In the genomic region with DNA sequence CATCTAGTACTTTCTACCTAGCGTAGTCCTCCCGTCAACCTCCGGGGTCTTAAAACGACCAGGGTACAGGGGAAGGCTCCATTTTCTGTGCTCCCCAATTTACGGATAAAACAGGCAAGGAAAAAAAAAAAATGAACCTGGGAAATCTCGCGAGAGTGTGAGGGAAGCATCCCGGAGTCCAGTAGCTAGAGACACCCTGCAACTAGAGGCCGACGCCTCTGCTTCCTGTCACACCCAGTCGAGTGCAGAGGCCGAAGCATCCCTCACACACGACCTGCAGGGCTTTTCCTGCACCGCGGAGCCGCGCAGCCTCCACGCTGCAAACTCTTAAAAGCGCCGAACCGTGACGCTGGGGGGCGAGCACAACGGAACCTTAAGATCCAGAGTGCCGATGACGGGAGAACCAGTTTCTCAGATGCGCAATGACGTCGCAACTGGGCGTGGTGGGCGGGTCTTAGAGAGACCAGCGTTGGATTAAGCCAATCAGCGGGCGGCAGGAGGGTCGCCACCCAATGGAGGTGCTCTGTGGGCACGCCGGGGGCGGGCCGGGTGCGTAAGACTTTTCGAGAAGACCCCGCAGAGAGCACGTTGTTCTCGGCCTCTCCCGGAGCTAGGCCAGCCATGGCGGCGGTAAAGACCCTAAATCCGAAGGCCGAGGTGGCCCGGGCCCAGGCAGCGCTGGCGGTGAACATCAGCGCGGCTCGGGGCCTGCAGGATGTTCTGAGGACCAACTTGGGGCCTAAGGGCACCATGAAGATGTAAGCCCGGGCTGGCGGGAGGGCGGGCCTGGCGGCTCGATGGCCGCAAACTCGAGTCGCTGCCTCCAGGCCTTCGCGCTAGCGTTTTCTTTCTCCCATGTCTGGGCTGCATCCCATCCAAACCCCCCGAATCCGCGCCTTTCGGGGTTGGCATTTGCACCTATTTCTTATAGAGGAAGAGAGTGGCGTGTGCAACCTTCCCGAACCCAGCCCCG, we compare ENCODE assay signal across 8 mouse cellular contexts. TPM values are rescaled to one million over a fixed set of nuclear protein-coding genes. Genes with fewer than 3 reads are reported as not detected.
A peak's percentile ranks its signal among the peaks of the same experiment; 100 is the strongest.
DNase-seq lines count a peak whose midpoint lies in the region; ATAC-seq and TF ChIP-seq lines count a peak whose summit lies in the region.

A gene (minus strand): TSS at position 632 of the 973 bp plus-strand sequence.

- H3K4me3 ChIP-seq in embryonic facial prominence, embryonic 13.5 days, result peak within 1 kb of the TSS; percentile 94
- H3K4me3 ChIP-seq in kidney, adult 2 months (ENCODE audit: insufficient read depth, low read depth, low read length), result peak within 1 kb of the TSS; percentile 90
- H3K4me3 ChIP-seq in limb, embryonic 12.5 days (replicated peaks), result peak within 1 kb of the TSS; percentile 91
- peak within 1 kb of the TSS; percentile 98 for H3K4me3 ChIP-seq in midbrain, embryonic 15.5 days
- peak within 1 kb of the TSS; percentile 85 for H3K4me3 ChIP-seq in spleen, adult 2 months (ENCODE audit: extremely low read depth, insufficient read depth, insufficient read length)

- H3K27me3 ChIP-seq in embryonic facial prominence, embryonic 13.5 days, result no peaks in the 10 kb centered on the region
- H3K27me3 ChIP-seq in kidney, adult 2 months (replicated peaks; ENCODE audit: control insufficient read depth, insufficient read depth, low read length), result no peaks in the 10 kb centered on the region
- no peaks in the 10 kb centered on the region for H3K27me3 ChIP-seq in limb, embryonic 12.5 days
- H3K27me3 ChIP-seq in midbrain, embryonic 15.5 days (replicated peaks), result no peaks in the 10 kb centered on the region
- no peaks in the 10 kb centered on the region for H3K27me3 ChIP-seq in spleen, adult 2 months (ENCODE audit: control insufficient read depth, insufficient read depth, low read length)

- no peak for TF ChIP-seq CTCF in kidney, adult 2 months (conservative IDR thresholded peaks at IDR 0.05; ENCODE audit: insufficient read depth, insufficient read length, low read depth, low read length)
- TF ChIP-seq CTCF in spleen, adult 2 months (IDR thresholded peaks at IDR 0.05; ENCODE audit: extremely low read depth, insufficient read depth, insufficient read length, insufficient replicate concordance), result no peak

- peak; percentile 21 for TF ChIP-seq POLR2A in kidney, adult 2 months (IDR thresholded peaks at IDR 0.05; ENCODE audit: low read depth, low read length)
- peak; percentile 48 for TF ChIP-seq POLR2A in spleen, adult 2 months (IDR thresholded peaks at IDR 0.05; ENCODE audit: low read depth, low read length)

- ATAC-seq in embryonic facial prominence, embryonic 13.5 days (ENCODE audit: insufficient number of reproducible peaks, insufficient read depth, low FRiP score, low TSS enrichment, low read depth), result peak; percentile 97
- peak; percentile 99 for ATAC-seq in limb, embryonic 12.5 days (ENCODE audit: insufficient number of reproducible peaks, insufficient read depth, low FRiP score, low TSS enrichment, low read depth)
- ATAC-seq in midbrain, embryonic 15.5 days (replicated peaks), result peak; percentile 99

- under 1% methylated on average over 73 of the region's 73 CpGs for WGBS in embryonic facial prominence, embryonic 13.5 days
- under 1% methylated on average over 73 of the region's 73 CpGs for WGBS in kidney, adult 2 months
- WGBS in limb, embryonic 12.5 days, result under 1% methylated on average over 73 of the region's 73 CpGs
- under 1% methylated on average over 73 of the region's 73 CpGs for WGBS in midbrain, embryonic 15.5 days
- WGBS in spleen, adult 2 months, result under 1% methylated on average over 73 of the region's 73 CpGs

- H3K36me3 ChIP-seq in embryonic facial prominence, embryonic 13.5 days, result peaks cover 33% of the 10 kb centered on the region
- peaks cover 13% of the 10 kb centered on the region for H3K36me3 ChIP-seq in kidney, adult 2 months (ENCODE audit: control insufficient read depth, insufficient read depth, low read length)
- peaks cover 35% of the 10 kb centered on the region for H3K36me3 ChIP-seq in limb, embryonic 12.5 days
- H3K36me3 ChIP-seq in midbrain, embryonic 15.5 days (replicated peaks), result peaks cover 26% of the 10 kb centered on the region
- peaks cover 26% of the 10 kb centered on the region for H3K36me3 ChIP-seq in spleen, adult 2 months (ENCODE audit: control insufficient read depth, insufficient read depth, low read length)

- peak within 1 kb of the TSS; percentile 97 for H3K27ac ChIP-seq in embryonic facial prominence, embryonic 13.5 days
- H3K27ac ChIP-seq in kidney, adult 2 months (ENCODE audit: insufficient read depth, low read depth, low read length), result peak within 1 kb of the TSS; percentile 97
- H3K27ac ChIP-seq in limb, embryonic 12.5 days, result peak within 1 kb of the TSS; percentile 99
- H3K27ac ChIP-seq in midbrain, embryonic 15.5 days, result peak within 1 kb of the TSS; percentile 100
- peak within 1 kb of the TSS; percentile 97 for H3K27ac ChIP-seq in spleen, adult 2 months (ENCODE audit: insufficient read depth, low read length)

- peak within 1 kb of the TSS; percentile 70 for H3K4me2 ChIP-seq in embryonic facial prominence, embryonic 13.5 days
- peak within 1 kb of the TSS; percentile 70 for H3K4me2 ChIP-seq in limb, embryonic 12.5 days
- peak within 1 kb of the TSS; percentile 79 for H3K4me2 ChIP-seq in midbrain, embryonic 15.5 days

- H3K9ac ChIP-seq in embryonic facial prominence, embryonic 13.5 days, result peak within 1 kb of the TSS; percentile 98
- H3K9ac ChIP-seq in limb, embryonic 12.5 days (replicated peaks), result peak within 1 kb of the TSS; percentile 94
- peak within 1 kb of the TSS; percentile 98 for H3K9ac ChIP-seq in midbrain, embryonic 15.5 days

- no peaks in the 10 kb centered on the region for H3K9me3 ChIP-seq in embryonic facial prominence, embryonic 13.5 days
- H3K9me3 ChIP-seq in limb, embryonic 12.5 days, result no peaks in the 10 kb centered on the region
- H3K9me3 ChIP-seq in midbrain, embryonic 15.5 days, result no peaks in the 10 kb centered on the region

- H3K4me1 ChIP-seq in embryonic facial prominence, embryonic 13.5 days, result peaks cover 26% of the 10 kb centered on the region
- H3K4me1 ChIP-seq in kidney, adult 2 months (ENCODE audit: control insufficient read depth, insufficient read depth, low read length), result no peaks in the 10 kb centered on the region; the same call in 1 of the 2 replicates
- peaks cover 18% of the 10 kb centered on the region for H3K4me1 ChIP-seq in limb, embryonic 12.5 days (replicated peaks)
- H3K4me1 ChIP-seq in midbrain, embryonic 15.5 days, result peaks cover 25% of the 10 kb centered on the region
- H3K4me1 ChIP-seq in spleen, adult 2 months (ENCODE audit: control insufficient read depth, insufficient read depth, insufficient read length), result no peaks in the 10 kb centered on the region

- DNase-seq in 3134 (ENCODE audit: extremely low read depth, insufficient read length, low spot score), result peak; percentile 99
- peak; percentile 97 for DNase-seq in adrenal gland, postnatal 36 days
- peak; percentile 97 for DNase-seq in heart, adult 18-20 months
- peak; percentile 98 for DNase-seq in kidney, adult 2 months
- DNase-seq in spleen, adult 2 months (ENCODE audit: low read depth in 1 of 2, low spot score in 2 of 2), result peak; percentile 92 to 97

RNA-seq across cellular contexts. Expression of the gene that starts here (rescaled TPM):
- total RNA-seq in adrenal gland, postnatal 36 days (2021), result 10 to 100 TPM; 20.1 to 27.0 TPM
- polyA plus RNA-seq in embryonic facial prominence, embryonic 13.5 days (2015; fragmentation: Nextera tagmentation; extraction: Ambion mirVana), result 30.3 and 33.7 TPM in 2 replicates
- 10 to 100 TPM in 1 of 2 experiments, 1 to 10 TPM in 1; 8.9 to 10.7 TPM for total RNA-seq in heart, adult 18-20 months (2021)
- polyA plus RNA-seq in kidney, adult 2 months (2012; rRNA removed), result 37.6 and 42.8 TPM in 2 replicates
- polyA plus RNA-seq in limb, embryonic 12.5 days (2016; fragmentation: Nextera tagmentation; extraction: Ambion mirVana), result 28.5 and 28.6 TPM in 2 replicates
- 24.0 and 35.1 TPM in 2 replicates for polyA plus RNA-seq in midbrain, embryonic 15.5 days (2015; fragmentation: Nextera tagmentation; extraction: Ambion mirVana)
- polyA plus RNA-seq in spleen, adult 2 months (2012; rRNA removed), result 13.3 and 14.2 TPM in 2 replicates

Comparison
In these comparisons a context has a peak if more than half of its experiments do, and no peak if none do; other contexts are left out.
1. Peak in every context shown above with its lines: DNase-seq, ATAC-seq, H3K4me3 ChIP-seq and H3K27ac ChIP-seq.